Mouse (Mus musculus) natural killer cell, adult 2 months (primary cell): ENCODE data around the gene Babam2.

ENCODE experiments used
- DNase-seq, 2 experiments: peaks; one replicate each; pipeline ENCODE4 v3.0.0; 2022; ENCODE audit warnings: low spot score in 2 of 2

Babam2 gene

GRCm38 (mm10) chr5:31697644-31698296, at the start of gene Babam2:
Gene Babam2, plus strand, starts transcription at chr5:31697684.
- peak; percentile 91 to 94 for DNase-seq

GRCm38 (mm10) chr5:31650518-31651288, 46.8 kb upstream of the Babam2 start:
- DNase-seq: no peak

GRCm38 (mm10) chr5:31655688-31656190, 41.7 kb upstream of the Babam2 start:
- no peak for DNase-seq

GRCm38 (mm10) chr5:31666176-31666575, 31.3 kb upstream of the Babam2 start:
- no peak for DNase-seq

GRCm38 (mm10) chr5:31668325-31668968, 29.0 kb upstream of the Babam2 start:
- no peak for DNase-seq

- DNase-seq: no peak
Observed at GRCm38 (mm10) chr5:31669984-31670383, 27.5 kb upstream of the Babam2 start.

- no peak for DNase-seq
Observed at GRCm38 (mm10) chr5:31671137-31671536, 26.3 kb upstream of the Babam2 start.

- DNase-seq: no peak
Observed at GRCm38 (mm10) chr5:31673431-31673830, 24.1 kb upstream of the Babam2 start.

- DNase-seq: no peak
Observed at GRCm38 (mm10) chr5:31678000-31678399, 19.5 kb upstream of the Babam2 start.

GRCm38 (mm10) chr5:31680183-31680582, 17.3 kb upstream of the Babam2 start:
- no peak for DNase-seq

GRCm38 (mm10) chr5:31682305-31682704, 15.2 kb upstream of the Babam2 start:
- DNase-seq: no peak

- no peak for DNase-seq
Observed at GRCm38 (mm10) chr5:31686040-31686439, 11.4 kb upstream of the Babam2 start.

- no peak for DNase-seq
Observed at GRCm38 (mm10) chr5:31687972-31688371, 9.5 kb upstream of the Babam2 start.

- DNase-seq: no peak
Observed at GRCm38 (mm10) chr5:31693191-31693590, 4.3 kb upstream of the Babam2 start.

GRCm38 (mm10) chr5:31696971-31697643, 377 bp upstream of the Babam2 start, which contains the start of gene Rbks:
Gene Rbks, minus strand, starts transcription at chr5:31697627.
- no peak for DNase-seq

- peak; percentile 99 for DNase-seq
Observed at GRCm38 (mm10) chr5:31698297-31698726, 828 bp downstream of the Babam2 start.

- peak; percentile 17 to 32 for DNase-seq
Observed at GRCm38 (mm10) chr5:31698931-31699330, 1.4 kb downstream of the Babam2 start.

- no peak for DNase-seq
Observed at GRCm38 (mm10) chr5:31699397-31699796, 1.9 kb downstream of the Babam2 start.

- DNase-seq: no peak
Observed at GRCm38 (mm10) chr5:31704971-31705370, 7.5 kb downstream of the Babam2 start.

- no peak for DNase-seq
Observed at GRCm38 (mm10) chr5:31706826-31707225, 9.3 kb downstream of the Babam2 start.

- peak; percentile 26 to 44 for DNase-seq
Observed at GRCm38 (mm10) chr5:31709389-31709788, 11.9 kb downstream of the Babam2 start.

GRCm38 (mm10) chr5:31713280-31713711, 15.8 kb downstream of the Babam2 start:
- no peak for DNase-seq
